Mouse (Mus musculus): Measurements from ENCODE around the gene Mgst2.

DNA sequence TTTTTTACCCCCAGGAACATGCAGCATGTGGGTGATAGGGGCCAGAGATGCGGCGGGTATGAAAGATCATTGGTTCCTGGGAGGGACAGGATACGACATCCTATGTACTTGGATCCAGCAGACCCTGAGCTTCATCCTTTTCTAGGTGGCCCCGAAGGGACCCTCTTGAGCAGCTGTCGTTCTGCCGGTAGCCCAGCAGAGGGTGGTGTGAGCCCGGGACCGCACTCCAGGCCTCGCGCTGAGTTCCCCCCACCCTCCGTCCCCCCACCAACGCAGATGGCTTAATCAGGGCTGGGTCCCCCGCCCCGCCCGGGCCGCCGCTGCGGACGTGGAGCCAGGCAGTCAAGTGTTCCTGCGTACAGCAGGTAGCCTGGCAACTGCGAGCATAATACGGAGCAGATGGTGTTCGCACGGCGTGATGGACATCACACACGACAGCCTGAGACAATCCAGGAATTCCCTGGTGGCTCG is 41.2 kb downstream of the Mgst2 start:
- TF ChIP-seq BHLHE40 (IDR thresholded peaks at IDR 0.05; ENCODE audit: borderline replicate concordance, low read depth, low read length) = no peak
- no peak for TF ChIP-seq POLR2A (IDR thresholded peaks at IDR 0.05; ENCODE audit: control insufficient read depth in 1 of 2, insufficient read depth in 1 of 2, low read depth in 1 of 2, low read length in 2 of 2, poor library complexity in 1 of 2)
- no peak for TF ChIP-seq EP300 (IDR thresholded peaks at IDR 0.05; ENCODE audit: low read depth in 1 of 2, low read length in 2 of 2)
- TF ChIP-seq GATA1 (IDR thresholded peaks at IDR 0.05; ENCODE audit: low read depth, low read length) = no peak
